Mouse (Mus musculus): ENCODE results near the gene Trim13.
A peak's percentile ranks its signal among the peaks of the same experiment; 100 is the strongest.
"Not testable (repeated sequence)": the region's sequence is repeated elsewhere in the genome, so short reads cannot be mapped to it uniquely, and the experiment has no call there.

The Trim13 gene

DNA sequence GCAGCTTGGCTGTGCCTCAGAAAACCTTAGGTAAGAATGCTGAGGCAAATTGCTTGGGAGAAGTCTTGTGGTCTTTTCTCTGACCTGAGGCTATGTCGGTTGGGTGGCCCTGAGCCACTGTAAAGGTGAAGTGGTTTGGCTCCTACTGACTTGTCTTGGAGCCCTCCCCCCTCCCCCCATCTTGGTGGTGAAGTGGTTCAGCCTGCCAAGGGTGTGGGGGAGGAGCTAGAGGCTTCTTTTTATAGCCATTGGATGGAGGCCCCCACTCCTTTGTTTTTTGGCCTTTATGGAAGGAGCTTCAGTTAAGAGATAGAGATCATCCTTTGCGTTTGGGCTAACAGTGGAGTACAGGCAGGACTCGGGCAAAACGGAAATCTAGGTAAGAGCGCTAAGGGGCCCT, at the start of gene Trim13:
TSS of gene Trim13 (plus strand) at position 280 of the 400 bp plus-strand sequence.
- DNase-seq (ENCODE audit: low read depth): no peak

DNA sequence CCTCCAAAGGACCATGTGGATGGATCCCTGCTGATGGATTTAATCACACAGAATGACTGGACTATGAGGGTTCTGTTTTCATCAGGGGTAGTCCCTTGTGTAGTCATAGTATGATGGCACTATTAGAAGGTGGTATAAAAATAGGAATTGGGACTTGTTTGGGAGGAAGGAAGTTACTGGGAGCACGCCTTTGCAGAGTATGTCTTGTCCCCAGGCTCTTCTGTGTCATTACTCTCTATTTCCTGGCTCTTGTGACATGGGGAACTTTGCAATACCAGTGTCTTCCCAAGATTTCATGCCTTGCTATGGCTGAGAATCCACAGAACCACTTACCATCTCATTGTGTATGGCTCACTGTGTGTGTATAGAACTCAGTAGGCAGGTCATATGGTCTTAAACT, 49.4 kb upstream of the Trim13 start:
- no peak for DNase-seq (ENCODE audit: low read depth)

- peak; percentile 15 for DNase-seq (ENCODE audit: low read depth)
Observed at GRCm38 (mm10) chr14:61555931-61556288, 42.1 kb upstream of the Trim13 start.

GRCm38 (mm10) chr14:61556289-61557147, 41.5 kb upstream of the Trim13 start, which contains the start of gene Spryd7:
Spryd7 (minus strand) TSS chr14:61556886.
- DNase-seq (ENCODE audit: low read depth): peak; percentile 96

- DNase-seq (ENCODE audit: low read depth): no peak
Observed at GRCm38 (mm10) chr14:61558901-61559300, 39.1 kb upstream of the Trim13 start.

- DNase-seq (ENCODE audit: low read depth): no peak
Observed at GRCm38 (mm10) chr14:61559856-61560255, 38.2 kb upstream of the Trim13 start.

GRCm38 (mm10) chr14:61566211-61566610, 31.8 kb upstream of the Trim13 start:
- not testable (repeated sequence) for DNase-seq (ENCODE audit: low read depth)

DNA sequence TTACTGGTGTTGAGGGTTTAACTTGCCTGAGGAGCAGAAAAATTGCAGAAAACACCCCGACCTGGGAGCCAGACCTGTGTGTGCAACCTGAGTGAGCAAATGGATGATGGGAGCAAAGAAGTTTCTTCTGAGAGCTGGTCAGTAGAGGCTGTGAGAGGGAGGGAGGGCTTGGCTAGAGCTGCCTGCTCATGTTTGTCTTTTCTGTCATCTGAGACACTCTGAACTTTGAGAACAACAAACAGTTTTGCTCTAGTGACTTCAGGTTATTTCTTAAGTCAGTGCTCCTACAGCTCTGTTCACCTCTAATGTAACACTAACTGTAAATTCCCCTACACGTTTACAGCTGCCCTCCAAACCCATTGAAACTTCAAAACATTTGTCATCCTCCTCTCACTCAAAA, 28.7 kb upstream of the Trim13 start:
- no peak for DNase-seq (ENCODE audit: low read depth)

DNA sequence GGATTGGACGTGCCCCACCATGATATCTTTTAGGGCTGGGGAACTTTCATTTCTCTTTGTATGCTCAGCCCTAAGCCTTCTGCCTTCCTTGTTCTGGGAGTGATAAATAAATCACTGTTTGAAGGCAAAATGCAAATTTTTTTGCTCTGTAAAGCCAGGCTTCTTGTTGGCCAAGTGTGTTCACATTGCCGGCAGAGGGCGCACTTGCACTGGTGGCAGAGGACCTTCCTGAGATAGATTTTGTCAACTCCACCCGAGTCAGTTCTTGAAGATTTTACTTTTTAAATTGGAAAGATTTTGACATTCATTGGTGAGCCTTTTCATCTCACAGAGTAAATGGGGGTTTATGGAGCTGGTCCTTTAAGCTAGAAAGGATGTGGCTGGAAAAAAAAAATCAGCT, 26.7 kb upstream of the Trim13 start:
- peak; percentile 52 for DNase-seq (ENCODE audit: low read depth)

DNA sequence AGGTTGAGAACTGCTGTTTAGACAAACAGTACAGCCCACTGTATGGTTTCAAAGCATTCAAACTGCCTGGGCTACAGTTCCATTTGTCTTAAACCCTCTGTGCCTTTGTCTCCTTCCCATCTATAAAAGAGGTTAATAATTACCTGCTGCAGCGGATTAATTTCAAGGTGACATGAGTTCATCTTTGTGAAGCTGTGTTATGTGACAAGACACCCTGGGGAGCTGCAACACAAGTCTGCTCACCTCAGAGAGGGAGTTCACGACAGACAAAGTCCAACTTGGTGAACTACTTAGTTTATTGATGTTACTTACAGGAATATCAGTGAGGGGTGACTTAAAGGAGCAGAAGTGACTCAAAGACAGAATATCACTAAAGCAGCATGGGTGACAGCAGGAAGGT, 25.9 kb upstream of the Trim13 start:
- DNase-seq (ENCODE audit: low read depth): no peak

GRCm38 (mm10) chr14:61575066-61575465, 23.0 kb upstream of the Trim13 start:
- DNase-seq (ENCODE audit: low read depth): no peak

DNA sequence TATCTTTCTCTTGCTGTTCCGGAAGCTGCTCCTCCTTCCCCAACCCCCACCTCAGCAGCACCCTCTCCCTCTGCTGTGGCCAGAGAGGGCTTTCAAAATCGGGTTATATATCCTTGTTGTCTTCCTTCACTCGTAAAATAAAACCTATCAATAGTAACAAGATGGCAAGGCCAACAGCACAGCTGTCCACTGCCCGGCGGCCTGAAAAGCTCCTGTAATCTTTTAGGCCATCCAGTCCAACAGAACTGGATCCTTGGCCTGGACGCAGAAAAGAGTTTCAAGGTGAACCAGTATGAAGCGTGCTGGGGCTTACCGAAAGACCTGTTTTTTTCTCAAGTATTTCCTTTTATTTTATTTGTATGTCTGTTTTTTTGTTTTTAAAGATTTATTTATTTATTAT, 22.1 kb upstream of the Trim13 start:
- no peak for DNase-seq (ENCODE audit: low read depth)

DNA sequence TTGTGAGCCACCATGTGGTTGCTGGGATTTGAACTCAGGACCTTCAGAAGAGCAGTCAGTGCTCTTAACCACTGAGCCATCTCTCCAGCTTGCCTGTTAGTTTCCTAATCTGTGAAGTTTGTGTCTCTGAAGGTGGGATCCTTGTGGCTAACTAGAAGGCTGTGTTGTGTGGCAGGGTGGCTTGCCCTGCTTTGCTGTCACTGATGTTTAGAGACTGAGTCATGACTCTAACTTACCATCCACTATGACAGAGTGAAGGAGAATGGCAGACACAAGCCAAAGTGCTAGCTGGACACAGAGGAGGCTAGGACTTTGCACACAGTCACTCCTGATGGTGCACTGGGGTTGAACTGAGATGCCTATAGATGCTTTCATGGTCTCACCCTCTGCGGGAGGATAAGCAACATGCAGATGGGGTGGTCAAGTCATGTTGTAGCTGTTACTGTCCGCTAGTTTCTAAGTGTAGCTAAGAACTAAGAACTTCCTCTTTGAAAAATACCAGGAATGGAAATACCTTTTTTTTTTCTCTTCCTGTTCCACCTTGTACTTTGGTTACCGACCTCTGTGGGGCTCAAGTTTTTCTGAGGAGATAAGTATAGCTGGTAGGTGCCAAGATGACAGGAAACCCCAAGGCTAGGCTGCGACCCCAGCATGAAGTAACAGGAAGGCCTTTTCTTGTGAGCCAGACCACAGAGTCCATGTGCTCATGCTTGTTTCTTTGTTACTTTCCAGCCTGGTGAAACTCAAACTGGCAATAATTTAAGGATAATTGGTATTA, 8.6 kb upstream of the Trim13 start:
- DNase-seq (ENCODE audit: low read depth): no peak

DNA sequence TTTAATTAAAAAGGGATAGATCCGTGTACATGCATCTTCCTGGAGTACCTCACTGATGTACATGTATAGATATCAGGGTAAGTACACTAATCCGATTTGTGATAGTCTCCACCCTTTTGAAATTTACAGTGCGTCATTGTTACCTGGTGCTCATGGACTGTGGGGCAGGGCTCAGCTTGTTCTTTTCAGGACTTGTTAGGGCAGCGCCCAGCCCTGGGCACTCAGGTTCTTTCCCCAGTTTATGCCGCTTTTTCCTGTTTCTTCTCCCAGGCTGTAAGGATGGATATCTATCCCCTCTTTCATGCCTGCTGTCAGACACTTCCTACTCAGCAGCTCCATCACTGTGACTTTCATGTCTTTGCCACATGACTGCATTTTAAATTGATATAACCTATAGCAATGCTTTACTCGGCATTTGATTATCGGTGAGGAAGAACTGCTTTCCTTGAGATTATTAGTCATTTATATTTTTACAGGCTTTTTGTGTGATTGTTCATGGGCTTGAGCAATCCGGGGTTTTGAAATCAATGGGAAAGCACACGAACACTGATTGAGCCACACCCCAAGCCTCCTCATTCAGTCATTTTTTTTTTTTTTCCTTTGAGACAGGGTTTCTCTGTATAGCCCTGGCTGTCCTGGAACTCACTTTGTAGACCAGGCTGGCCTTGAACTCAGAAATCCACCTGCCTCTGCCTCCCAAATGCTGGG, 1.2 kb upstream of the Trim13 start:
- DNase-seq (ENCODE audit: low read depth): no peak

DNA sequence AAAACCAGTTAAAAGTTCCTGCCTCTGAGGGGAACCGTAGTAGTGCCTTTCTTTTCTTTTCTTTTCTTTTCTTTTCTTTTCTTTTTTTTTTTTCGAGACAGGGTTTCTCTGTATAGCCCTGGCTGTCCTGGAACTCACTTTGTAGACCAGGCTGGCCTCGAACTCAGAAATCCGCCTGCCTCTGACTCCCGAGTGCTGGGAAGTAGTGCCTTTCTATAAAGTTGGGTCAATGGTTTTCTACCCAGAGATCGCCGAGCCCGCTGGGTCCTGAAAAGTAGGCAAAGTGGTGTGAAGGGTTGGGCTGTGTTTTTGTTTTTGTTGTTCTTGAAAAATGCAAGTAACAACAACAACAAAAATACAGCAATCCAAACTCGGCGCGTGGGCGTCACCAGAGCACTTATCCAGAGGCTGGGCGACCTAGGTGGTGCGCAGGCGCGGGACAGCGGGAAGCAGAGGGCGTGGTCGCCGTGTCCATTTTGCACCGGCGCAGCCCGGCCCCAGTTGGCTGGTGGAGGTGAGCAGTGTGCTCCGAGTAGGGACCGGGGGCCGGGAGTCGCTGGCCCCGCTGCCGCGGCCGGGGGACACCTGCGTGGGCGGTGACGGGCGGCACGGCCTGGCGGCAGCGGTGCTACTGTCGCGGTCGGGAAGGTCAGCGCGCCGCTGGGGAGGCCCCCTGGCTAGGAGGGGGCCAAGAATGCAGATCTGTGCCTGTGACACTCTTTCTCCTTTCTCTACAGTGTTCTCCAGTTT, 1.2 kb downstream of the Trim13 start:
- peak; percentile 55 for DNase-seq (ENCODE audit: low read depth)

DNA sequence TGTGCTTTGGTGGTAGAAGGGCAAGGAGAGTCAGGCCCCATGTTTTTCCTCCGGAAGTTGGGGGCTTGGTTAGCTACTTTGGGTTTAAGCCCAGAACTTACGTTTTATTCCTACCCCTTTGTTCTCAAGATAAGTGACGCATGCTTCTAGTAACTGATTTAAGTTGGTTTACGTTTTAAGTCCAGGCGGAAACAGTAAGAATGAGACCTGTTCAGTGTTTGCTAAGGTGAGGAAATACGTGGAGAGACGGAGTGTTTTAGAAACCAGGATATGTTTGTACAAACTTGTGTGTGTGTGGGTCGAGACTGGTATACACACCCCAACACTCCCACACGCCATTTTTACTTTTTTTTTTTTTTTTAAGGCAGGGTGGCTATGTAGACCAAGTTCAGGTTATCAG, 3.3 kb downstream of the Trim13 start:
- no peak for DNase-seq (ENCODE audit: low read depth)

- DNase-seq (ENCODE audit: low read depth): no peak
Observed at GRCm38 (mm10) chr14:61603069-61603755, 5.2 kb downstream of the Trim13 start.

GRCm38 (mm10) chr14:61604081-61604480, 6.0 kb downstream of the Trim13 start:
- DNase-seq (ENCODE audit: low read depth): no peak

- not testable (repeated sequence) for DNase-seq (ENCODE audit: low read depth)
Observed at GRCm38 (mm10) chr14:61606088-61606487, 8.0 kb downstream of the Trim13 start.

GRCm38 (mm10) chr14:61607157-61607556, 9.1 kb downstream of the Trim13 start, which contains the start of gene Kcnrg:
Kcnrg (plus strand) TSS chr14:61607457.
- DNase-seq (ENCODE audit: low read depth): no peak

- no peak for DNase-seq (ENCODE audit: low read depth)
Observed at GRCm38 (mm10) chr14:61611766-61612165, 13.7 kb downstream of the Trim13 start.

Measured in fibroblast of lung, adult 2 months (primary cell).